Mouse (Mus musculus) heart, embryonic 16.5 days (tissue): ENCODE results near the gene Lrit2. TPM values are rescaled to one million over a fixed set of nuclear protein-coding genes. Genes with fewer than 3 reads are reported as not detected.

Experiments used
- polyA plus RNA-seq: library from polyadenylated mRNA; unstranded; fragments of >200 nt; fragmentation: Nextera tagmentation; extraction: Ambion mirVana; gene quantifications from 2 replicates; pipeline ENCODE4 v1.2.1, GENCODE M21; 2015

The Lrit2 gene
- polyA plus RNA-seq, 1 experiment from 2014 or later: not detected

Other genes with a start within 250 kb of the Lrit2 start
- 58.2 and 61.7 TPM in 2 replicates for gene Ccser2, start 99.2 kb upstream of the Lrit2 start, polyA plus RNA-seq
- gene Rgr, start 19.0 kb upstream of the Lrit2 start, polyA plus RNA-seq: not detected in 2 replicates
- gene Lrit1, start 13.1 kb upstream of the Lrit2 start, polyA plus RNA-seq: not detected in 2 replicates
- 0.50 and 0.64 TPM in 2 replicates for gene Cdhr1, start 30.4 kb downstream of the Lrit2 start, polyA plus RNA-seq
- 1.6 and 2.4 TPM in 2 replicates for gene 2610528A11Rik, start 46.1 kb downstream of the Lrit2 start, polyA plus RNA-seq
- gene Ghitm, start 67.3 kb downstream of the Lrit2 start, polyA plus RNA-seq: 405 and 423 TPM in 2 replicates